Mouse (Mus musculus) stomach, postnatal 0 days (tissue): ENCODE data around the gene Sim2.

Experiments
- CTCF ChIP-seq: IDR thresholded peaks from 2 replicates; pipeline ENCODE4 v1.5.1; 2016; ENCODE audit warnings: antibody characterized with exemption, low read depth, mild to moderate bottlenecking, moderate library complexity
- EP300 ChIP-seq: optimal IDR thresholded peaks from 2 replicates; pipeline ENCODE3; 2016; ENCODE audit warnings: antibody characterized with exemption

- no peak for TF ChIP-seq CTCF
- TF ChIP-seq EP300 = no peak
Observed at GRCm38 (mm10) chr16:94079075-94079855, 5.5 kb upstream of the Sim2 start.
